Mouse (Mus musculus) limb, embryonic 11.5 days (tissue): ENCODE data around the gene Sbf2. TPM values are rescaled to one million over a fixed set of nuclear protein-coding genes. Genes with fewer than 3 reads are reported as not detected.

Source experiments
- ATAC-seq: fragments of 200-750 bp; cut with Nextera tagmentation; 2 replicates; pipeline ENCODE4 v1.8.0; 2017; ENCODE audit warnings: low read depth; ENCODE audit not compliant: insufficient number of reproducible peaks, low FRiP score, low TSS enrichment
- DNase-seq: peaks from one replicate; pipeline ENCODE4 v3.0.0-alpha.2; 2015; ENCODE audit warnings: low spot score
- H3K27ac ChIP-seq: fragments of 300-500 bp; sonication (generic); replicated peaks from 2 replicates; pipeline ENCODE4 v1.5.1; 2014; ENCODE audit warnings: low read depth, mild to moderate bottlenecking, low read length
- H3K27me3 ChIP-seq: fragments of 300-500 bp; sonication (generic); 2 replicates; pipeline ENCODE4 v1.6.1; 2014; ENCODE audit warnings: mild to moderate bottlenecking, low read length, mixed read lengths; ENCODE audit not compliant: control insufficient read depth, insufficient read depth
- H3K36me3 ChIP-seq: fragments of 300-500 bp; sonication (generic); 2 replicates; pipeline ENCODE4 v1.6.1; 2014; ENCODE audit warnings: mild to moderate bottlenecking, low read length, moderate library complexity, mixed read lengths; ENCODE audit not compliant: control insufficient read depth, insufficient read depth
- H3K4me1 ChIP-seq: fragments of 300-500 bp; sonication (generic); 2 replicates; pipeline ENCODE4 v1.6.1; 2014; ENCODE audit warnings: low read length, mixed read lengths; ENCODE audit not compliant: control insufficient read depth, insufficient read depth
- H3K4me2 ChIP-seq: fragments of 300-500 bp; sonication (generic); 2 replicates; pipeline ENCODE4 v1.6.1; 2014; ENCODE audit warnings: low read depth, mild to moderate bottlenecking, moderate library complexity; ENCODE audit not compliant: severe bottlenecking
- H3K4me3 ChIP-seq: fragments of 300-500 bp; sonication (generic); 2 replicates; pipeline ENCODE4 v1.5.1; 2014; ENCODE audit warnings: low read depth, low read length
- H3K9ac ChIP-seq: fragments of 300-500 bp; sonication (generic); 2 replicates; pipeline ENCODE4 v1.6.1; 2014; ENCODE audit warnings: mild to moderate bottlenecking, low read length
- H3K9me3 ChIP-seq: fragments of 300-500 bp; sonication (generic); 2 replicates; pipeline ENCODE4 v1.6.1; 2016; ENCODE audit warnings: low read length; ENCODE audit not compliant: control insufficient read depth
- WGBS: fragments of 180-500 bp; shearing (Covaris S2); extraction: QIAGEN DNeasy Blood & Tissue Kit; methylation state at CpG from one replicate; pipeline ENCODE4 v1.1.7; 2014; 5-methylcytosine and 5-hydroxymethylcytosine counted together
- polyA plus RNA-seq: library from polyadenylated mRNA; unstranded; fragments of >200 nt; fragmentation: Nextera tagmentation; extraction: Ambion mirVana; gene quantifications from 2 replicates; pipeline ENCODE4 v1.2.1, GENCODE M21; 2014

Sbf2 gene
- polyA plus RNA-seq, 1 experiment from 2014 or later, result 31.4 TPM

DNA sequence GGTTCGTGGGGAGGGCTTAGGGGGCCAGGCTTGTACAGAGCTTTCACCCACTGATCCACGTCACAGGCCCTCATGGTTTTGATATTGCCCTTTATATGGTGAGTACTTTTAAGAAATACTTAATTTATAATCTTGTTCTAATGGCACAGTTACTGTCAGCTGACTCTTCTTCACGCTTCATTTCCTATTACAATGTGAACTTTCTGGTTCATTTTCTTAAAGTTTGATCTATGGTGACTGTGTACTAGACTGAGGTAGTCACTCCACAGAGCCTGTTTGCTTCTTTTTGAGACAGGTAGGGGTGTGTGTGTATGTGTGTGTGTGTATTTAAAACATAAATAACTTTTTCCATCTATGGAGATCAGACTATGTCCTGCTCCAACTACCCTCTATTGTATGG, 21.2 kb upstream of the Sbf2 start:
- 75% methylated on average over 3 of the region's 3 CpGs for WGBS
- Histone ChIP-seq H3K4me3 (no peak overlapping the region), H3K9me3 (no peaks in the 10 kb centered on the region), H3K9ac (no peak overlapping the region), H3K4me1 (no peaks in the 10 kb centered on the region), H3K27me3 (no peaks in the 10 kb centered on the region), H3K4me2 (no peak overlapping the region), H3K36me3 (no peaks in the 10 kb centered on the region), H3K27ac (no peak overlapping the region)
- ATAC-seq (no peak), DNase-seq (no peak)

DNA sequence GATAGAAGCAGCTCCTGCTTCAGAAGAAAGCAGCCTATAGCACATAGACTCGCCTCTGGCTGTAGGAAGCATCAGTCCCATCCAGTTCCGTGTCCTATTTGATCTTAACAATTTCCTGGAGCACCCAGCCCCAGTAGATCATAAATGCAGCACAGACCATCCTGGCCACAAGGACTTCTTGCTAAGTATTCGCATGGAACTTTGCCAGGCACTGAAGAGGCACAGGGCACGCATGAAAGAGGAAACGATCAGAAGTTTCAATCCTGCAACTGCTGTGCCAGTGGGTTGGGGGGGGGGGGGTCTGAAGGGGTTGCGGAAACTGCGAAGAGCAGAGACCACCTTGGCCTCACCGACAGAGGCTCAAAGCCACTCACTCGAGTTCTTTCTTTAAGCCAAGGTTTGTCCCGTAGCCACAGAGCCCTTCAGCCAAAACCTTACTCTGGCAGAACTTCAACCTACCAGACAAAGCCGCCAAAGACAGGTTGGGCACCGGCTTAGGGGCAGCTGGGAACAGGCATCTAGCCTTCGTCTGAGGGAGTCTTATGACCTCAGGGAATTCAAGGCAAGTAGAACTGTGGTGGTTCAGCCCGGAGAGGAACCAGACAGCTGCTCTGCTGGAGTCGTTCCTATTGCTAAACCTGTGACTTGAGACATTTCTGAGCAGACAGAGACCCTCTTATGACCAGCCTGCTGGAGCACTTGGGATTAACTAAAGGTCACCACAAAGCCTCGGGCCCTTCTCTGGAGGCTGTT, 16.6 kb upstream of the Sbf2 start:
- ATAC-seq, result no peak
- Histone ChIP-seq H3K4me3 (no peak overlapping the region), H3K4me2 (no peak overlapping the region), H3K27ac (no peak overlapping the region), H3K27me3 (peaks cover 35% of the 10 kb centered on the region), H3K9me3 (no peaks in the 10 kb centered on the region), H3K9ac (no peak overlapping the region), H3K36me3 (no peaks in the 10 kb centered on the region), H3K4me1 (peaks cover 8% of the 10 kb centered on the region)
- no peak for DNase-seq
- WGBS, result 81% methylated on average over 16 of the region's 16 CpGs

DNA sequence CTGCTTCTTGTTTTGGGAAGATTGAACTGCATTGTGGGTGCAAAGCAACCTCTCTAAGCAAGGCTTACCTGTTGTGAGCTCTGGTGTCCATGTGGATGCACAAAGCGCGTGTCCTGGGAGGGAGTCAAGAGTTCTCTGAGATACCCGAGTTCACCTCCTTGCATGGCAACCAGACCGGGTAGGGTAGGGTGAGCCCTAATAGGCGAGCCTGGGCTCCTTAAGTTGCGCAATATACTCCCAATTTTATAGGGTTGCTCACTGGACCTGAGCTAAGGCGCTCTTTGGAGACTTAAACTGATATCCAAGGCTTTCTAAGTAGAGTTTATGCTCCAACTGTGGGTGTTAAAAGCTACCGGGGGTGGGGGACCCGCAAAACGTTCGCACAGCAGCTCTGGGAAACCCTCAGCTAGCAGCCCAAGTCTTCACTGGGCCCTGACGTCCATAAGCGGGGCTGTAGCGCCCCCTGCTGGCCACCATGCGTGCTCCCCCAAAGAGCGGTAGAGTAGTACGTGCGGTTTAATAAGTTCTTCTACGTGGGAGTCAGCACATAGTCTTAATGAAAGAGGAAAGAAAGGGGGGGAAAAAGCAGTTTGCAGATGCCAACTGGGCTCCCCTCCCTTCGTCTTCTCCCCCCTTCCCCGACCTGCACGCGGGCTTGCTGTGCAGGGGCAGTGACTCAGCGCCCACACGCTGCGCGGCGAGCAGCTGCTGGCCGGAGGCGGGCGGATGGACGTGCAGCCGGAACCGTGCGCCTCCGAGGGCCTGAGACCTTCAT, 15.4 kb upstream of the Sbf2 start:
- WGBS, result under 1% methylated on average over 36 of the region's 36 CpGs
- Histone ChIP-seq H3K27ac (no peak overlapping the region), H3K4me3 (peak overlapping the region; percentile 31)

DNA sequence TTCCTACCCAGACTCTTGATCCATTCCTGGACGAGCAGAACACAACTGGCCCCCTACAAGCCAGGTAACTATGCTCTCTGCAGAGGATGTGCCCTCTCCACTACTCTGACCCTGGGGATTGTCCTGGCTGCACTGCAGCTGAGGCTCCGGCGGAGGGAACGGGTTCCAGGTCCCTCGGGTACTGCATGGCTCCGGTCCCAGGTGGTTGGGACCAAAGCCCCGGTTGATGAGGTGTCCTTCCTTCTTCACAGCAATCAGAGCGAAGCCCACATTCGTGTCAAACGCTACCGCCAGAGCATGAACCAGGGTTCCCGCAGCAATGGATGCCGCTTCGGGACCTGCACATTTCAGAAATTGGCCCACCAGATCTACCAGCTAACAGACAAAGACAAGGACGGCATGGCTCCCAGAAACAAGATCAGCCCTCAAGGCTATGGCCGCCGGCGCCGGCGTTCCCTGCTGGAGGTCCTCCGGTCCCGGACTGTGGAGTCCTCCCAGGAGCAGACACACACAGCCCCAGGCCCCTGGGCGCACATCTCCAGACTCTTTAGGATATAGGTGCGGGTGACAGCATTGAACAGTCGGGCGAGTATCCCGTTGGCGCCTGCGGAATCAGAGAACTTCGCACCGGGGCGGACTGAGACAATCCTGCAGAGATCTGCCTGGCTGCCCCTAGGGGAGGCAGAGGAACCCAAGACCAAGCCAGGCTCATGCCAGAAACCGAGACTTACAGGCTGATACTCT, 14.1 kb upstream of the Sbf2 start:
- no peak for ATAC-seq
- H3K4me3 ChIP-seq, result peak overlapping the region; percentile 35
- peaks cover 10% of the 10 kb centered on the region for H3K4me1 ChIP-seq
- under 1% methylated on average over 33 of the region's 33 CpGs for WGBS
- peaks cover 50% of the 10 kb centered on the region for H3K27me3 ChIP-seq
- H3K4me2 ChIP-seq, result peak overlapping the region; percentile 79
- no peak overlapping the region for H3K27ac ChIP-seq
- H3K9ac ChIP-seq, result peak overlapping the region; percentile 27
- H3K9me3 ChIP-seq, result no peaks in the 10 kb centered on the region
- DNase-seq, result peak; percentile 66
- no peaks in the 10 kb centered on the region for H3K36me3 ChIP-seq

More for the DNA sequence above, 15.4 kb upstream of the Sbf2 start:
- Histone ChIP-seq H3K9me3 (no peaks in the 10 kb centered on the region), H3K9ac (peak overlapping the region; percentile 28), H3K4me1 (peaks cover 10% of the 10 kb centered on the region), H3K36me3 (no peaks in the 10 kb centered on the region), H3K27me3 (peaks cover 47% of the 10 kb centered on the region), H3K4me2 (peak overlapping the region; percentile 51)
- peak; percentile 90 for DNase-seq
- ATAC-seq, result peak; percentile 75

DNA sequence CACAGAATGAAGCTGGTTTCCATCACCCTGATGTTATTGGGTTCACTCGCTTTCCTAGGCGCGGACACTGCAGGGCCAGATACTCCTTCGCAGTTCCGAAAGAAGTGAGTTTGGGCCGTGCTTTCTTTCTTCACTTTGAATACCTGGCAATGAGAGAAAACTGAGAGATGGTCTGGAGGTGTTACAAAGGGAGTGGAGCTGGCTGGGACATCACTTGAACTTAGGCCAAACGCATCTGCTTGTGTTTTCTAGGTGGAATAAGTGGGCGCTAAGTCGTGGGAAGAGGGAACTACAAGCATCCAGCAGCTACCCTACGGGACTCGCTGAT, 13.5 kb upstream of the Sbf2 start:
- no peak for ATAC-seq
- Histone ChIP-seq H3K4me2 (peak overlapping the region; percentile 79), H3K27ac (no peak overlapping the region), H3K9me3 (no peaks in the 10 kb centered on the region), H3K4me3 (peak overlapping the region; percentile 35), H3K36me3 (no peaks in the 10 kb centered on the region), H3K4me1 (peaks cover 10% of the 10 kb centered on the region), H3K9ac (no peak overlapping the region; the same call in 1 of the 2 replicates), H3K27me3 (peaks cover 50% of the 10 kb centered on the region)
- no peak for DNase-seq
- under 1% methylated on average over 11 of the region's 11 CpGs for WGBS

DNA sequence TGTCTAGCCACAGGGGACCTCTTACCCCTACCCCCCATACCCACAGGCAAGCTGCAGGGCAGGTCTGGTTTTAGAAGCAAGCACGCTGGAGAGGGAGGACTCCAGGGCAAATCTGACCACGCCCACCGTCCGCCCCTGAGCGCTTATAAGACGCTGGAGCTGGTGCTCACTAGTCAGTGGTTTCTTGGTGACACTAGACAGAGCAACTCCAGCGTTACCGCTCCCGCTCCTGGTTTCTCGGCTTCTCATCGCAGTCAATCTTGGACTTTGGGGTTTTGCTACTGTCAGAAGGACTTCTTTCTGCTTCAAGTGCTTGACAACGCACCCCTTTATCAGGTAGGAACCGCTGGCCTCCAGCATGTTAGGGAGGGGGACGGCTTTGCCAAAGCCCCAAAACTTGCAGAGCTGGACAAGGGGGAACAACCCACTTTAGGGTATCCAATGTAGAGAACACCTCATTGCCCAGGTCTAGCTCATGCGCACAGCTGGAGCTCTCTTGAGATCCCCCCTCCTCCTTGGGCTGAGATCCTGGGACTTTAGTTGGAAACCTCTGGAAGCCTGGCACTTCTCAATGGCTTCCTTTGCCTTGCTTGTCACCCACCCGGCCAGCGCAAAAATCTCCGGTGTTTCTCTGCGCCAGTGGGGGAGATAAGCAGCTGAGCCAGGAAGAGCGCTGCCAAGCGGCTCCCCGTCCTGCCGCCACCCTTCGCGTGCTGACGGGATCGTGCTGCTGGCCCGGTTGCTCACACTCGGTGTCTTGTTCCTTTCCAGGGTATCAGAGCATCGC, 13.0 kb upstream of the Sbf2 start, which contains the start of gene Adm:
TSS of gene Adm (plus strand) at position 176 of the 787 bp plus-strand sequence.
- Histone ChIP-seq H3K4me2 (peak within 1 kb of the TSS; percentile 79), H3K27ac (no peak within 1 kb of the TSS), H3K9ac (peak within 1 kb of the TSS; percentile 27; the same call in 1 of the 2 replicates), H3K4me1 (peaks cover 10% of the 10 kb centered on the region), H3K9me3 (no peaks in the 10 kb centered on the region), H3K4me3 (peak within 1 kb of the TSS; percentile 35), H3K36me3 (no peaks in the 10 kb centered on the region), H3K27me3 (peaks cover 50% of the 10 kb centered on the region)
- under 1% methylated on average over 30 of the region's 30 CpGs for WGBS
- ATAC-seq, result peak; percentile 49; the same call in 1 of the 2 replicates
- DNase-seq, result peak; percentile 78

DNA sequence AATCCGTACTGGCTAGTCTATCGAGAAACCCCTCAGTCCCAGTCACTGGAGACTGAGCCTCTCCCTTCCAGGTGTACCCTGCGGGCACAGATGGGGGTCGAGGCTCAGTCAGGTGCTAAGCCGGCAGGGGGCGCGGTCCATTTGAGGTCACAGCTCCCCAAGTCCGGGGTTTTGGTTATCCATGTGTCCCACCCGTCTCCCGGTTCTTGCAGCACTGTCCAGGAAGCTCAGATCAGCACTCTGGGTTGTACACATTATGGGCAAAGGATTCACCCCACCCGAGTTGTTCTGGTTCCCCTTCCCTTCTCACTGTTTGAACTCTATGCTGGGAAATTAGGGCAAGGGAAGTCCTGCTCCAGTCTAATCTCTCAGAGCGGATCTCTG, 12.4 kb upstream of the Sbf2 start:
- DNase-seq (peak; percentile 63), ATAC-seq (no peak)
- WGBS, result 2% methylated on average over 12 of the region's 12 CpGs
- H3K4me3 ChIP-seq, result peak overlapping the region; percentile 35
- H3K4me1 ChIP-seq, result peaks cover 10% of the 10 kb centered on the region
- peaks cover 50% of the 10 kb centered on the region for H3K27me3 ChIP-seq
- H3K27ac ChIP-seq, result no peak overlapping the region
- H3K9ac ChIP-seq, result no peak overlapping the region
- H3K9me3 ChIP-seq, result no peaks in the 10 kb centered on the region
- peak overlapping the region; percentile 79 for H3K4me2 ChIP-seq
- H3K36me3 ChIP-seq, result no peaks in the 10 kb centered on the region
